Mouse (Mus musculus): ENCODE data around the gene Kcnk12. TPM values are rescaled to one million over a fixed set of nuclear protein-coding genes. Genes with fewer than 3 reads are reported as not detected.

Kcnk12 gene
- polyA plus RNA-seq, 2 experiments, result 0.13 to 0.57 TPM

GRCm38 (mm10) chr17:87780164-87780563 is 17.6 kb downstream of the Kcnk12 start:
- no peak overlapping the region for H3K27ac ChIP-seq
- H3K9ac ChIP-seq (replicated peaks), result no peak overlapping the region
- no peaks in the 10 kb centered on the region for H3K4me1 ChIP-seq (replicated peaks; ENCODE audit: control insufficient read depth in 2 of 2, insufficient read depth in 2 of 2, low read length in 1 of 2)
- no peak for DNase-seq (ENCODE audit: low read depth in 3 of 3, low spot score in 3 of 3)
- TF ChIP-seq EP300 (IDR thresholded peaks at IDR 0.05; ENCODE audit: low read depth), result no peak
- H3K4me2 ChIP-seq (ENCODE audit: low read depth), result no peak overlapping the region
- ATAC-seq (ENCODE audit: insufficient read depth), result no peak
- H3K9me3 ChIP-seq (ENCODE audit: control insufficient read depth, low read length), result no peaks in the 10 kb centered on the region
- H3K36me3 ChIP-seq (replicated peaks; ENCODE audit: control insufficient read depth, insufficient read depth, low read depth), result no peaks in the 10 kb centered on the region
- 52% methylated on average over 2 of the region's 2 CpGs for WGBS (ENCODE audit: insufficient replicate concordance)
- H3K27me3 ChIP-seq (ENCODE audit: control insufficient read depth, insufficient read depth, low read length), result no peaks in the 10 kb centered on the region
- no peak overlapping the region for H3K4me3 ChIP-seq (ENCODE audit: insufficient read depth in 1 of 2, low read depth in 2 of 2, low read length in 2 of 2)

DNA sequence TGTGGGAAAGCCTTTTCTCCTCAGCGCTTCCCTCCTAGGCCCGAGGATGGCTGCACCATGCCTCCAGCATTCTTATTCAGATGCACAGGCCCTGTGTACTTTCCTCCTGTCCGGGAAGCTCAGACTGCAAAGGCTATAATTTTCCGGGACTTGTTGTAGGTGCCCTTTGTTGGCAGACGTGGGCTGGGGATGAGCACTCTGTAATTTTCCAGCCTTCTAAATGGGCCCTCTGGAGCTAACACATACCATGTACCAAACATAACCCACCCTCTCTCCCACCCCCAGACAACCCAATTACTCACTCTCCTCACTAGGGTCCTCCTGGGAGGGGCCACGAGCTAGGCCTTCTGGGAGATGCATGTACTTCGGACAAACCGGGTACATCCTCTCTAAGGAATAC is 22.8 kb downstream of the Kcnk12 start:
- 70% methylated on average over 8 of the region's 8 CpGs for WGBS (ENCODE audit: insufficient replicate concordance)

DNA sequence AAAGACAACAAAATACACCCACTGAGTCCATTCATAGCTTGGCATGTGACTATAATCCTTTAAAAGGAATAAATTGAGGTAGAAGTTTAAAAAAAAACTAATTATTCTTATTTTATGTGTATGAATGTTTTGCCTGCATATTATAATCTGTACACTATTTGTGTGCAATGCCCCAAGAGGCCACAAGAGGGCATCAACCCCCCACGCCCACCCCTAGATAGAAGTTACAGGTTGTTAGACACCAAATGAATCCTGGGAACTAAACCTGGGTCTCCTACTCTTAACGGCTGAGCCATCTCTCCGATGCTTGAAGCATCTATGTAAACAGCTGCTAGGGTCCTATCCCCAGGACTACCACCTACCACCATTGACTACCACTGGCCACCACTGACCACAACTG is 24.6 kb downstream of the Kcnk12 start:
- Histone ChIP-seq H3K4me3 (ENCODE audit: insufficient read depth in 1 of 2, low read depth in 2 of 2, low read length in 2 of 2) (no peak overlapping the region), H3K36me3 (replicated peaks; ENCODE audit: control insufficient read depth, insufficient read depth, low read depth) (no peaks in the 10 kb centered on the region), H3K9me3 (ENCODE audit: control insufficient read depth, low read length) (no peaks in the 10 kb centered on the region), H3K4me1 (replicated peaks; ENCODE audit: control insufficient read depth in 2 of 2, insufficient read depth in 2 of 2, low read length in 1 of 2) (no peaks in the 10 kb centered on the region), H3K27me3 (ENCODE audit: control insufficient read depth, insufficient read depth, low read length) (no peaks in the 10 kb centered on the region), H3K4me2 (ENCODE audit: low read depth) (no peak overlapping the region), H3K27ac (no peak overlapping the region), H3K9ac (replicated peaks) (no peak overlapping the region)
- DNase-seq (ENCODE audit: low read depth in 3 of 3, low spot score in 3 of 3) (no peak), ATAC-seq (ENCODE audit: insufficient read depth) (no peak)
- 54% methylated on average over 3 of the region's 3 CpGs for WGBS (ENCODE audit: insufficient replicate concordance)
- TF ChIP-seq CTCF (IDR thresholded peaks at IDR 0.05; ENCODE audit: low read depth) (peak; percentile 62), EP300 (IDR thresholded peaks at IDR 0.05; ENCODE audit: low read depth) (no peak)

More for the DNA sequence above, 22.8 kb downstream of the Kcnk12 start:
- Histone ChIP-seq H3K9me3 (ENCODE audit: control insufficient read depth, low read length) (no peaks in the 10 kb centered on the region), H3K27ac (no peak overlapping the region), H3K4me2 (ENCODE audit: low read depth) (no peak overlapping the region), H3K27me3 (ENCODE audit: control insufficient read depth, insufficient read depth, low read length) (no peaks in the 10 kb centered on the region), H3K4me1 (replicated peaks; ENCODE audit: control insufficient read depth in 2 of 2, insufficient read depth in 2 of 2, low read length in 1 of 2) (no peaks in the 10 kb centered on the region), H3K4me3 (ENCODE audit: insufficient read depth in 1 of 2, low read depth in 2 of 2, low read length in 2 of 2) (no peak overlapping the region), H3K9ac (replicated peaks) (no peak overlapping the region), H3K36me3 (replicated peaks; ENCODE audit: control insufficient read depth, insufficient read depth, low read depth) (no peaks in the 10 kb centered on the region)
- DNase-seq (ENCODE audit: low read depth in 3 of 3, low spot score in 3 of 3) (no peak), ATAC-seq (ENCODE audit: insufficient read depth) (no peak)
- TF ChIP-seq CTCF (IDR thresholded peaks at IDR 0.05; ENCODE audit: low read depth) (no peak), EP300 (IDR thresholded peaks at IDR 0.05; ENCODE audit: low read depth) (no peak)

DNA sequence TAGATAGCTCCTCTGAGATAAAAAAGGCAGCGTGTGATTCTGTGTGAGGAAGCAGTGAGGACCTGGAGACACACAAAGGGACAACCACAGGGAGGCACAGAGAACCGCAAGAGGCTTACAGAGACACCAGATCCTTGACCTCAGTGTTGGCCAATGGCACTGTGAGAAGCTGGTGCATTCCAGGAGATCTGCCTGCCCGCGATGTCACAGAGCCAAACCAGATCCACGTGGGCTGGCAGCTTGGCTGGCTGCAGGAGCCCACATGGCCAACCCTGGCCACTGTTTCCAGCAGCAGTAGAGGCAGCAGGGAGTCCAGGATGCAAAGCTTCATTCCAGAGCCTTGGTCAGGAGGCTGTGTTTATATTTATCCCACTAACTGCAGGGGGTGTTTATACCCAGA is 27.0 kb downstream of the Kcnk12 start:
- H3K9me3 ChIP-seq (ENCODE audit: control insufficient read depth, low read length), result no peaks in the 10 kb centered on the region
- no peaks in the 10 kb centered on the region for H3K4me1 ChIP-seq (replicated peaks; ENCODE audit: control insufficient read depth in 2 of 2, insufficient read depth in 2 of 2, low read length in 1 of 2)
- DNase-seq (ENCODE audit: low read depth in 3 of 3, low spot score in 3 of 3), result no peak
- no peak overlapping the region for H3K9ac ChIP-seq (replicated peaks)
- no peak overlapping the region for H3K27ac ChIP-seq
- H3K27me3 ChIP-seq (ENCODE audit: control insufficient read depth, insufficient read depth, low read length), result no peaks in the 10 kb centered on the region
- H3K36me3 ChIP-seq (replicated peaks; ENCODE audit: control insufficient read depth, insufficient read depth, low read depth), result no peaks in the 10 kb centered on the region
- 42% methylated on average over 5 of the region's 5 CpGs for WGBS (ENCODE audit: insufficient replicate concordance)
- no peak overlapping the region for H3K4me2 ChIP-seq (ENCODE audit: low read depth)
- no peak overlapping the region for H3K4me3 ChIP-seq (ENCODE audit: insufficient read depth in 1 of 2, low read depth in 2 of 2, low read length in 2 of 2)
- TF ChIP-seq CTCF (IDR thresholded peaks at IDR 0.05; ENCODE audit: low read depth), result no peak
- TF ChIP-seq EP300 (IDR thresholded peaks at IDR 0.05; ENCODE audit: low read depth), result no peak
- no peak for ATAC-seq (ENCODE audit: insufficient read depth)

DNA sequence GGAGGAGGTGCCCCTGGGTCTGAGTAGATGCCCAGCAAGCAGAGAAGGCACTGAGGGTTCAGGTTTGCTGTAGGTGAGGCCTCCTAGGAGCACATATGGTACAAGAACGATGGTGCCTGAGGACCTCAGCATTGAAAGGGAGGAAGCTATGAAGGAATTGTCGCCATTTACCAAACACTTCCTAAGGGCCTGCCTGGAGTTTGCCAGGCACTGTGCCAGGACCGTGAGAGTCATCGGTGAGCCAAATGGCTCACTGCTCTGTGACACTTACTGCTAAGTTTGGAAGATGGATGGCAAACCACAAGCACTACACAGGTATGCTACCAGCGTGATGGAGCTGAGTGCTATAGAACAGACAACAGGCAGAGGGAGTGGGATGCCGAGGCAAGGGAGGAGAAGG is 30.9 kb downstream of the Kcnk12 start:
- Histone ChIP-seq H3K9me3 (ENCODE audit: control insufficient read depth, low read length) (no peaks in the 10 kb centered on the region), H3K4me3 (ENCODE audit: insufficient read depth in 1 of 2, low read depth in 2 of 2, low read length in 2 of 2) (no peak overlapping the region), H3K27ac (no peak overlapping the region), H3K4me2 (ENCODE audit: low read depth) (no peak overlapping the region), H3K27me3 (ENCODE audit: control insufficient read depth, insufficient read depth, low read length) (no peaks in the 10 kb centered on the region), H3K36me3 (replicated peaks; ENCODE audit: control insufficient read depth, insufficient read depth, low read depth) (no peaks in the 10 kb centered on the region), H3K9ac (replicated peaks) (no peak overlapping the region), H3K4me1 (replicated peaks; ENCODE audit: control insufficient read depth in 2 of 2, insufficient read depth in 2 of 2, low read length in 1 of 2) (no peaks in the 10 kb centered on the region)
- TF ChIP-seq CTCF (IDR thresholded peaks at IDR 0.05; ENCODE audit: low read depth) (no peak), EP300 (IDR thresholded peaks at IDR 0.05; ENCODE audit: low read depth) (no peak)
- DNase-seq (ENCODE audit: low read depth in 3 of 3, low spot score in 3 of 3) (no peak), ATAC-seq (ENCODE audit: insufficient read depth) (no peak)
- 60% methylated on average over 6 of the region's 6 CpGs for WGBS (ENCODE audit: insufficient replicate concordance)

Data from liver, embryonic 14.5 days (tissue).